Mouse (Mus musculus) lung, adult 2 months (tissue): ENCODE results near the gene Cpt1a.

Experiments
- CTCF ChIP-seq: fragments of 200-500 bp; IDR thresholded peaks from 2 replicates; pipeline ENCODE4 v1.5.1; 2011; ENCODE audit warnings: mild to moderate bottlenecking, low read length, control low read depth; ENCODE audit not compliant: insufficient read depth
- POLR2A ChIP-seq: fragments of 200-500 bp; IDR thresholded peaks from 2 replicates; pipeline ENCODE4 v1.6.1; 2011; ENCODE audit warnings: low read depth, mild to moderate bottlenecking, control low read depth, low read length, borderline replicate concordance; ENCODE audit errors: extremely low read depth

- TF ChIP-seq CTCF (no peak), POLR2A (no peak)
Observed at GRCm38 (mm10) chr19:3405531-3406281, 83.6 kb downstream of the Cpt1a start.
